Mouse (Mus musculus): ENCODE measurements around the gene Hnf4a.

GRCm38 (mm10) chr2:163458539-163459265 is 47.9 kb upstream of the Hnf4a start:
- TF ChIP-seq GATA1 (IDR thresholded peaks at IDR 0.05; ENCODE audit: low read length) (no peak), TAL1 (IDR thresholded peaks at IDR 0.05; ENCODE audit: low read length) (no peak)
